ENCODE assay signal across 8 mouse cellular contexts in genomic region chr5:103426250-103426649, GRCm38 (mm10). TPM values are rescaled to one million over a fixed set of nuclear protein-coding genes. Genes with fewer than 3 reads are reported as not detected.
DNase-seq lines count a peak whose midpoint lies in the region; ATAC-seq and TF ChIP-seq lines count a peak whose summit lies in the region.

No protein-coding gene starts in this region.

- H3K9me3 ChIP-seq in hindbrain, embryonic 15.5 days = no peaks in the 10 kb centered on the region
- no peaks in the 10 kb centered on the region for H3K9me3 ChIP-seq in liver, embryonic 16.5 days (replicated peaks; ENCODE audit: control insufficient read depth, low read length)

- H3K4me3 ChIP-seq in heart, adult 2 months = peak overlapping the region; percentile 72
- H3K4me3 ChIP-seq in brown adipose tissue, adult 24 weeks (ENCODE audit: insufficient read depth, low read depth, low read length) = peak overlapping the region; percentile 61
- H3K4me3 ChIP-seq in hindbrain, embryonic 15.5 days = peak overlapping the region; percentile 86
- H3K4me3 ChIP-seq in liver, embryonic 16.5 days (ENCODE audit: low read depth, low read length) = peak overlapping the region; percentile 64
- H3K4me3 ChIP-seq in thymus, adult 2 months (ENCODE audit: control insufficient read depth, insufficient read depth, low read length) = no peak overlapping the region

- ATAC-seq in hindbrain, embryonic 15.5 days (ENCODE audit: low FRiP score, low read depth) = no peak
- ATAC-seq in liver, embryonic 16.5 days (ENCODE audit: low read depth) = no peak

- H3K79me2 ChIP-seq in heart, adult 2 months (replicated peaks; ENCODE audit: control insufficient read depth, insufficient read depth, low read length) = no peaks in the 10 kb centered on the region

- no peak overlapping the region for H3K27ac ChIP-seq in heart, adult 2 months
- no peak overlapping the region for H3K27ac ChIP-seq in brown adipose tissue, adult 24 weeks (replicated peaks; ENCODE audit: low read depth, low read length)
- no peak overlapping the region for H3K27ac ChIP-seq in hindbrain, embryonic 15.5 days (replicated peaks)
- H3K27ac ChIP-seq in liver, embryonic 16.5 days (ENCODE audit: low read length) = no peak overlapping the region
- H3K27ac ChIP-seq in thymus, adult 2 months (ENCODE audit: control insufficient read depth, insufficient read depth, low read length) = no peak overlapping the region

- 33% methylated on average over 9 of the region's 9 CpGs for WGBS in heart, adult 2 months
- 17% methylated on average over 9 of the region's 9 CpGs for WGBS in hindbrain, embryonic 15.5 days
- 19% methylated on average over 9 of the region's 9 CpGs for WGBS in liver, embryonic 16.5 days (ENCODE audit: insufficient replicate concordance)
- 37% methylated on average over 9 of the region's 9 CpGs for WGBS in thymus, adult 2 months

- no peak for TF ChIP-seq POLR2A in heart, adult 2 months (IDR thresholded peaks at IDR 0.05; ENCODE audit: insufficient read depth, low read depth, low read length)
- TF ChIP-seq POLR2A in thymus, adult 2 months (IDR thresholded peaks at IDR 0.05; ENCODE audit: control insufficient read depth, extremely low read depth, insufficient read depth, low read length, poor library complexity) = no peak

- H3K27me3 ChIP-seq in heart, adult 2 months (ENCODE audit: control insufficient read depth, insufficient read depth, low read length) = 0 out of 2 replicates have a peak, but pooled peaks cover 4% of the 10 kb centered on the region
- 0 out of 2 replicates have a peak, but pooled peaks cover 3% of the 10 kb centered on the region for H3K27me3 ChIP-seq in hindbrain, embryonic 15.5 days
- H3K27me3 ChIP-seq in liver, embryonic 16.5 days (ENCODE audit: control insufficient read depth, insufficient read depth, low read depth, low read length) = peaks cover 24% of the 10 kb centered on the region
- H3K27me3 ChIP-seq in thymus, adult 2 months (ENCODE audit: control insufficient read depth, insufficient read depth, low read length) = peaks cover 7% of the 10 kb centered on the region

- intact Hi-C loops in heart, adult 2 months (cut with DNase I) = no loop called here

- no peak for DNase-seq in heart, adult 2 months
- no peak for DNase-seq in heart, postnatal 4 days
- no peak for DNase-seq in thymus, adult 2 months
- no peak for DNase-seq in testis, postnatal 10 days (ENCODE audit: low spot score)
- DNase-seq in adrenal gland, postnatal 14 days = no peak

- H3K36me3 ChIP-seq in heart, adult 2 months (ENCODE audit: control insufficient read depth, insufficient read depth, low read length) = no peaks in the 10 kb centered on the region
- H3K36me3 ChIP-seq in hindbrain, embryonic 15.5 days = no peaks in the 10 kb centered on the region
- H3K36me3 ChIP-seq in liver, embryonic 16.5 days (ENCODE audit: control insufficient read depth, insufficient read depth) = no peaks in the 10 kb centered on the region
- H3K36me3 ChIP-seq in thymus, adult 2 months (ENCODE audit: control insufficient read depth, insufficient read depth, low read length) = no peaks in the 10 kb centered on the region

- no peak for TF ChIP-seq EP300 in heart, adult 2 months (IDR thresholded peaks at IDR 0.05; ENCODE audit: insufficient read depth, low read depth, low read length)

- no peak overlapping the region; the same call in 1 of the 2 replicates for H3K9ac ChIP-seq in heart, adult 2 months (ENCODE audit: low read depth, low read length)
- peak overlapping the region; percentile 76; the same call in 1 of the 2 replicates for H3K9ac ChIP-seq in hindbrain, embryonic 15.5 days
- H3K9ac ChIP-seq in liver, embryonic 16.5 days (ENCODE audit: low read depth, low read length) = no peak overlapping the region

- H3K4me2 ChIP-seq in hindbrain, embryonic 15.5 days = peak overlapping the region; percentile 99
- H3K4me2 ChIP-seq in liver, embryonic 16.5 days (ENCODE audit: low read depth, low read length) = peak overlapping the region; percentile 91

- no peak for TF ChIP-seq CTCF in heart, adult 2 months (IDR thresholded peaks at IDR 0.05)
- no peak for TF ChIP-seq CTCF in thymus, adult 2 months (IDR thresholded peaks at IDR 0.05; ENCODE audit: borderline replicate concordance, control insufficient read depth, extremely low read depth, insufficient read depth, low read length, poor library complexity)

- no peaks in the 10 kb centered on the region for H3K4me1 ChIP-seq in heart, adult 2 months (ENCODE audit: control insufficient read depth, insufficient read depth, low read length)
- no peaks in the 10 kb centered on the region; the same call in 1 of the 2 replicates for H3K4me1 ChIP-seq in brown adipose tissue, adult 24 weeks (ENCODE audit: control insufficient read depth, insufficient read depth, insufficient read length, low read length)
- peaks cover 28% of the 10 kb centered on the region for H3K4me1 ChIP-seq in hindbrain, embryonic 15.5 days (replicated peaks)
- peaks cover 7% of the 10 kb centered on the region for H3K4me1 ChIP-seq in liver, embryonic 16.5 days (ENCODE audit: control insufficient read depth, low read depth, low read length)
- peaks cover 7% of the 10 kb centered on the region; the same call in 1 of the 2 replicates for H3K4me1 ChIP-seq in thymus, adult 2 months (replicated peaks; ENCODE audit: control insufficient read depth, insufficient read depth, low read length)

RNA-seq across cellular contexts. Expression of gene Ptpn13, which starts 1.3 kb away (rescaled TPM):
- 1 to 10 TPM; 5.3 to 5.8 TPM for total RNA-seq in heart, adult 2 months (2021)
- polyA plus RNA-seq in heart, adult 2 months (2012; rRNA removed) = 2.1 and 3.6 TPM in 2 replicates
- total RNA-seq in heart, postnatal 4 days (2021) = 10 to 100 TPM; 12.6 to 14.6 TPM
- 0.83 and 1.1 TPM in 2 replicates for polyA plus RNA-seq in brown adipose tissue, adult 24 weeks (2012; ENCODE audit: insufficient read depth, insufficient read length, missing spikeins)
- 4.7 and 5.7 TPM in 2 replicates for polyA plus RNA-seq in hindbrain, embryonic 15.5 days (2015; fragmentation: Nextera tagmentation; extraction: Ambion mirVana)
- 0.62 and 0.78 TPM in 2 replicates for polyA plus RNA-seq in liver, embryonic 16.5 days (2015; fragmentation: Nextera tagmentation; extraction: Ambion mirVana)
- polyA plus RNA-seq in thymus, adult 2 months (2012; rRNA removed) = 6.4 and 7.6 TPM in 2 replicates
- 19.8 and 22.0 TPM in 2 replicates for total RNA-seq in adrenal gland, postnatal 14 days (2021)
